Mouse (Mus musculus): ENCODE measurements around the gene Eml2. TPM values are rescaled to one million over a fixed set of nuclear protein-coding genes. Genes with fewer than 3 reads are reported as not detected.

The Eml2 gene
- polyA plus RNA-seq, 1 experiment from 2014 or later: 10.0 TPM

MicroRNA genes within 50 kb of the gene (microRNA counts, 519-probe panel; counts per million panel counts)
- 110 counts per million, percentile 56 among the panel's probes with 10 or more counts for microRNA mmu-miR-330

Small RNA genes lying within 50 kb of the gene (microRNA-seq; reads per million reads assigned to microRNA genes)
- 539 reads per million, percentile 72 among the genes with 10 or more reads in this experiment for gene Mir330

Other genes starting within 250 kb of the Eml2 start
- gene Nanos2, start 189.0 kb upstream of the Eml2 start, polyA plus RNA-seq (2015; fragmentation: Nextera tagmentation; extraction: Ambion mirVana): 0.26 and 0.58 TPM in 2 replicates
- gene Mypop, start 185.2 kb upstream of the Eml2 start, polyA plus RNA-seq (2015; fragmentation: Nextera tagmentation; extraction: Ambion mirVana): 3.8 and 4.2 TPM in 2 replicates
- 21.6 and 29.4 TPM in 2 replicates for gene Irf2bp1, start 172.4 kb upstream of the Eml2 start, polyA plus RNA-seq (2015; fragmentation: Nextera tagmentation; extraction: Ambion mirVana)
- not detected in 2 replicates for gene Foxa3, start 152.9 kb upstream of the Eml2 start, polyA plus RNA-seq (2015; fragmentation: Nextera tagmentation; extraction: Ambion mirVana)
- gene Sympk, start 152.0 kb upstream of the Eml2 start, polyA plus RNA-seq (2015; fragmentation: Nextera tagmentation; extraction: Ambion mirVana): 31.8 and 37.2 TPM in 2 replicates
- gene Rsph6a, start 121.7 kb upstream of the Eml2 start, polyA plus RNA-seq (2015; fragmentation: Nextera tagmentation; extraction: Ambion mirVana): 0.09 TPM in 1 of 2 replicates, not detected in the other
- gene Dmwd, start 100.2 kb upstream of the Eml2 start, polyA plus RNA-seq (2015; fragmentation: Nextera tagmentation; extraction: Ambion mirVana): 25.3 TPM in 2 replicates
- gene Dmpk, start 92.6 kb upstream of the Eml2 start, polyA plus RNA-seq (2015; fragmentation: Nextera tagmentation; extraction: Ambion mirVana): 8.8 and 15.6 TPM in 2 replicates
- gene Six5, start 81.8 kb upstream of the Eml2 start, polyA plus RNA-seq (2015; fragmentation: Nextera tagmentation; extraction: Ambion mirVana): 2.7 and 3.2 TPM in 2 replicates
- gene Gm4969, start 58.1 kb upstream of the Eml2 start, polyA plus RNA-seq (2015; fragmentation: Nextera tagmentation; extraction: Ambion mirVana): 1.6 and 1.9 TPM in 2 replicates
- gene Fbxo46, start 56.6 kb upstream of the Eml2 start, polyA plus RNA-seq (2015; fragmentation: Nextera tagmentation; extraction: Ambion mirVana): 19.6 and 20.6 TPM in 2 replicates
- 22.5 and 23.9 TPM in 2 replicates for gene Qpctl, start 27.1 kb upstream of the Eml2 start, polyA plus RNA-seq (2015; fragmentation: Nextera tagmentation; extraction: Ambion mirVana)
- gene Snrpd2, start 26.7 kb upstream of the Eml2 start, polyA plus RNA-seq (2015; fragmentation: Nextera tagmentation; extraction: Ambion mirVana): 124 and 126 TPM in 2 replicates
- gene Gipr, start 10.3 kb upstream of the Eml2 start, polyA plus RNA-seq (2015; fragmentation: Nextera tagmentation; extraction: Ambion mirVana): 2.6 and 3.4 TPM in 2 replicates
- 1.8 and 1.9 TPM in 2 replicates for gene Gpr4, start 36.1 kb downstream of the Eml2 start, polyA plus RNA-seq (2015; fragmentation: Nextera tagmentation; extraction: Ambion mirVana)
- 39.4 and 40.5 TPM in 2 replicates for gene Opa3, start 51.9 kb downstream of the Eml2 start, polyA plus RNA-seq (2015; fragmentation: Nextera tagmentation; extraction: Ambion mirVana)
- gene Vasp, start 95.4 kb downstream of the Eml2 start, polyA plus RNA-seq (2015; fragmentation: Nextera tagmentation; extraction: Ambion mirVana): 28.6 and 38.0 TPM in 2 replicates
- 0.34 and 0.88 TPM in 2 replicates for gene Ppm1n, start 103.6 kb downstream of the Eml2 start, polyA plus RNA-seq (2015; fragmentation: Nextera tagmentation; extraction: Ambion mirVana)
- 97.4 and 102 TPM in 2 replicates for gene Rtn2, start 106.2 kb downstream of the Eml2 start, polyA plus RNA-seq (2015; fragmentation: Nextera tagmentation; extraction: Ambion mirVana)
- gene Fosb, start 133.6 kb downstream of the Eml2 start, polyA plus RNA-seq (2015; fragmentation: Nextera tagmentation; extraction: Ambion mirVana): not detected in 2 replicates
- gene Ercc1, start 168.4 kb downstream of the Eml2 start, polyA plus RNA-seq (2015; fragmentation: Nextera tagmentation; extraction: Ambion mirVana): 84.1 and 91.9 TPM in 2 replicates
- gene Cd3eap, start 183.1 kb downstream of the Eml2 start, polyA plus RNA-seq (2015; fragmentation: Nextera tagmentation; extraction: Ambion mirVana): 19.6 and 20.4 TPM in 2 replicates
- 1.2 and 2.3 TPM in 2 replicates for gene Ppp1r13l, start 183.3 kb downstream of the Eml2 start, polyA plus RNA-seq (2015; fragmentation: Nextera tagmentation; extraction: Ambion mirVana)
- 27.6 and 28.9 TPM in 2 replicates for gene Ercc2, start 205.6 kb downstream of the Eml2 start, polyA plus RNA-seq (2015; fragmentation: Nextera tagmentation; extraction: Ambion mirVana)
- 1.1 and 1.2 TPM in 2 replicates for gene Klc3, start 227.7 kb downstream of the Eml2 start, polyA plus RNA-seq (2015; fragmentation: Nextera tagmentation; extraction: Ambion mirVana)
- gene Ckm, start 228.4 kb downstream of the Eml2 start, polyA plus RNA-seq (2015; fragmentation: Nextera tagmentation; extraction: Ambion mirVana): 0.07 TPM in 1 of 2 replicates, not detected in the other

Measured in midbrain, embryonic 13.5 days (tissue).